Mouse (Mus musculus) lung, adult 2 months (tissue): ENCODE data around the gene Zfp771. TPM values are rescaled to one million over a fixed set of nuclear protein-coding genes. Genes with fewer than 3 reads are reported as not detected.

Source experiments
- DNase-seq: peaks from one replicate; pipeline ENCODE4 v3.0.0; 2022
- H3K4me1 ChIP-seq: fragments of 200-500 bp; 2 replicates; pipeline ENCODE4 v1.6.1; 2011; ENCODE audit warnings: low read length; ENCODE audit not compliant: control insufficient read depth, insufficient read depth
- H3K4me3 ChIP-seq: fragments of 200-500 bp; replicated peaks from 2 replicates; pipeline ENCODE3; 2011; ENCODE audit warnings: low read depth, mild to moderate bottlenecking, control low read depth, low read length; ENCODE audit errors: extremely low read depth
- CTCF ChIP-seq: fragments of 200-500 bp; IDR thresholded peaks from 2 replicates; pipeline ENCODE4 v1.5.1; 2011; ENCODE audit warnings: mild to moderate bottlenecking, low read length, control low read depth; ENCODE audit not compliant: insufficient read depth
- POLR2A ChIP-seq: fragments of 200-500 bp; IDR thresholded peaks from 2 replicates; pipeline ENCODE4 v1.6.1; 2011; ENCODE audit warnings: low read depth, mild to moderate bottlenecking, control low read depth, low read length, borderline replicate concordance; ENCODE audit errors: extremely low read depth
- WGBS: fragments of 180-500 bp; shearing (Covaris S2); methylation state at CpG from one replicate; pipeline ENCODE4 v1.1.7; 2018; 5-methylcytosine and 5-hydroxymethylcytosine counted together
- polyA plus RNA-seq: library from polyadenylated mRNA; depleted of rRNA; stranded (reverse); fragments of >200 nt; gene quantifications from 2 replicates; pipeline ENCODE4 v1.2.3, GENCODE M21; 2012; rRNA removed

Zfp771 gene
- polyA plus RNA-seq, 1 experiment, result 57.4 TPM

DNA sequence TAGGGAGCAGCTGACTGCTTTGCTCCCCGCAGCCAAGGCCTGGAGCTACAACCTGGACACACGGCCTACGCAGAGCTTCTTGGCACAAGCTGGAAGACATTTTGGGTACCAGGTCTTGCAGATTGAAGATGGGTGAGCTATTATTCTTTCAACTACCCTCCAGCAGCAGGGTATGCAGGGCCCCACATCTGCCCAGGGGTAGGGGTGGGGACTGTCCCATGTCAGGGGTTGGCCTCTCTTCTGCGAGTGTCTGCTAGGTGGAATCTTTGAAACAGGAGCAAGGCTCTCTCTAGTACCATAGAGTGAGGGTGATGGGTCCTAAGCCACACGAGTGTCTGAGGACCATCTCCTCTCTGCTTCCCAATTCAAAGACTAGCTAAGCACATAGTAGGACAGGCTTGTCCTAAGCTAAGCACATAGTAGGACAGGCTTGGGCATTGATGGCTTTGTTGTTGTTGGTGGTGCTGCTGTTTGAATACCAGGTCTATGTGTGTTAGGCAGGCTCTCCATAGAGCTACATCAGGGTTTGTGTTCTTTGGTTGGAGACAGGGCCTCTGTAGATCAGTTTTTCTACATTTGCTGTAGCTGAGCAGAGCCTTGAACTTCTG lies 53.6 kb downstream of the Zfp771 start:
- no peak overlapping the region for H3K4me3 ChIP-seq
- H3K4me1 ChIP-seq, result no peaks in the 10 kb centered on the region
- TF ChIP-seq CTCF, result no peak
- TF ChIP-seq POLR2A, result no peak
- 80% methylated on average over 5 of the region's 5 CpGs for WGBS
- DNase-seq, result no peak

Other genes with a start within 250 kb of the Zfp771 start
- 82.2 and 125 TPM in 2 replicates for gene Mvp, start 229.7 kb upstream of the Zfp771 start, polyA plus RNA-seq
- gene Pagr1b, start 227.8 kb upstream of the Zfp771 start, polyA plus RNA-seq, result 2.6 and 2.8 TPM in 2 replicates
- 5.7 and 7.5 TPM in 2 replicates for gene Pagr1a, start 226.9 kb upstream of the Zfp771 start, polyA plus RNA-seq
- 26.5 and 38.8 TPM in 2 replicates for gene Gm42742, start 223.2 kb upstream of the Zfp771 start, polyA plus RNA-seq
- gene Prrt2, start 223.1 kb upstream of the Zfp771 start, polyA plus RNA-seq, result 8.1 and 9.8 TPM in 2 replicates
- gene Maz, start 217.2 kb upstream of the Zfp771 start, polyA plus RNA-seq, result 131 and 194 TPM in 2 replicates
- 0.78 and 1.3 TPM in 2 replicates for gene Kif22, start 201.8 kb upstream of the Zfp771 start, polyA plus RNA-seq
- gene Zg16, start 156.9 kb upstream of the Zfp771 start, polyA plus RNA-seq, result 0.37 and 19.0 TPM in 2 replicates
- 45.0 and 49.9 TPM in 2 replicates for gene AI467606, start 152.9 kb upstream of the Zfp771 start, polyA plus RNA-seq
- gene Qprt, start 122.0 kb upstream of the Zfp771 start, polyA plus RNA-seq, result 0.57 and 0.93 TPM in 2 replicates
- 11.8 and 13.2 TPM in 2 replicates for gene Spn, start 106.5 kb upstream of the Zfp771 start, polyA plus RNA-seq
- gene Cd2bp2, start 48.2 kb upstream of the Zfp771 start, polyA plus RNA-seq, result 20.7 and 31.0 TPM in 2 replicates
- gene Tbc1d10b, start 35.8 kb upstream of the Zfp771 start, polyA plus RNA-seq, result 30.3 and 32.9 TPM in 2 replicates
- 1.3 and 135 TPM in 2 replicates for gene Mylpf, start 35.4 kb upstream of the Zfp771 start, polyA plus RNA-seq
- 8.9 and 11.6 TPM in 2 replicates for gene Zfp553, start 11.2 kb upstream of the Zfp771 start, polyA plus RNA-seq
- 26.5 and 28.5 TPM in 2 replicates for gene Sept1, start 11.1 kb upstream of the Zfp771 start, polyA plus RNA-seq
- gene Dctpp1, start 16.4 kb downstream of the Zfp771 start, polyA plus RNA-seq, result 17.6 and 17.9 TPM in 2 replicates
- gene Sephs2, start 29.8 kb downstream of the Zfp771 start, polyA plus RNA-seq, result 15.4 and 16.2 TPM in 2 replicates
- 28.2 and 36.9 TPM in 2 replicates for gene Itgal, start 52.0 kb downstream of the Zfp771 start, polyA plus RNA-seq
- gene Zfp768, start 101.3 kb downstream of the Zfp771 start, polyA plus RNA-seq, result 31.7 and 35.5 TPM in 2 replicates
- gene Zfp747, start 131.8 kb downstream of the Zfp771 start, polyA plus RNA-seq, result 10.9 TPM in 2 replicates
- 4.1 and 5.1 TPM in 2 replicates for gene 9130019O22Rik, start 142.9 kb downstream of the Zfp771 start, polyA plus RNA-seq
- gene E430018J23Rik, start 149.4 kb downstream of the Zfp771 start, polyA plus RNA-seq, result 7.6 TPM in 2 replicates
- gene Zfp764, start 162.5 kb downstream of the Zfp771 start, polyA plus RNA-seq, result 7.5 and 8.5 TPM in 2 replicates
- gene Zfp688, start 177.8 kb downstream of the Zfp771 start, polyA plus RNA-seq, result 22.6 and 23.0 TPM in 2 replicates
- gene Zfp689, start 204.9 kb downstream of the Zfp771 start, polyA plus RNA-seq, result 4.9 and 5.6 TPM in 2 replicates
- gene Prr14, start 215.3 kb downstream of the Zfp771 start, polyA plus RNA-seq, result 80.2 and 89.0 TPM in 2 replicates
- gene Fbrs, start 234.9 kb downstream of the Zfp771 start, polyA plus RNA-seq, result 32.0 and 42.2 TPM in 2 replicates